Mouse (Mus musculus) embryonic stem cell, embryonic (primary cell): ENCODE data around the gene Cep131.

ENCODE experiments used
- CTCF ChIA-PET, 4 experiments: fragments of 300-600 bp in 2 of 4; fragments of 350-600 bp in 2 of 4; sonication (Branson Sonifier 250); formaldehyde crosslinking; loops; one replicate each; lab custom pipeline; 2022; ENCODE audit warnings: inconsistent platforms in 2 of 4; lab: Charles Lee
- POLR2A ChIA-PET, 4 experiments: fragments of 300-600 bp in 2 of 4; fragments of 350-600 bp in 2 of 4; sonication (Branson Sonifier 250); formaldehyde crosslinking; loops; one replicate each; lab custom pipeline; 2022; ENCODE audit warnings: antibody characterized with exemption in 4 of 4, inconsistent platforms in 1 of 4; lab: Charles Lee

Cep131 gene

DNA sequence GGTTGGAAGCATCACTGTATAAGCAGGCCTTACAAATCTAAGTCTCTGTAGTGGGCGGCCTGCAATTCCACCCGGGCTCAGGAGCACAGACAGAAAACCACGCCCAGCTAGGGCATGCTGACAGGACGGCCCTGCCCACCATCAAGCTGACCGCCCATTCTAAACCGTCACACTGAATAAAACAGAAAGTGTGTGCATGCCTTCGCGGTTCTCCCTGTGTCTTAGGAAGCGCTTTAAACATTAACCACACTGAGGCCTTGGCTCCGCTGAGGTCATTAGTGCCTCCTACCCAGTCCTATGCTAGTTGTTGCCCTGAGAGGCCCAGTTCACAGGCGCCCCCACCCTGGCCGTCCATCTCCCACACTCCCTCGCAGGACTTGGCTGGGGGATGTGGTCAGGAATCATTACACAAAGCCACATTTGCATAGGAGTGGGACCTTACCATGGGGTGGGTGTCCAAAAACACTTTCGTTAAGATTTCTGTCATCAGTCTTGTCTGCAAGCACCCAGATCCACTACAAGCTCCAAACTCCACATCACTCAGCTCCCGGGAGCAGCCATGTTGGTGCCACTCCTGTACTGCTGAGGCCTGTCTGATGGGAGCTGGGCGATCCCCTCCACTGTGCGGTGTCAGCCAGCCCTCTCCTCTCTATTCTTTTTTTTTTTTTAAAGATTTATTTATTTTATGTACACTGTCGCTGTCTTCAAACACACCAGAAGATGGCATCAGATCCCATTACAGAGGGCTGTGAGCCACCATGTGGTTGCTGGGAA is 58.1 kb downstream of the Cep131 start:
- ChIA-PET POLR2A (interaction anchor here (0.6 to 4.0 kb wide), 26 partner anchors 9 to 1203 kb away, joined by 3 to 22 read pairs (median 3); partner anchors contain the start of genes Baiap2 (in 3 of the 4), Ndufaf8 (in 1 of the 4), Slc38a10 (in 1 of the 4) and Tepsin (in 1 of the 4)), CTCF (interaction anchor here (0.6 to 5.6 kb wide), 18 partner anchors 12 to 354 kb away, joined by 3 to 27 read pairs (median 4); no protein-coding TSS in a partner anchor)

GRCm38 (mm10) chr11:120026941-120027340 is 59.7 kb downstream of the Cep131 start:
- CTCF ChIA-PET, result no interaction called here

DNA sequence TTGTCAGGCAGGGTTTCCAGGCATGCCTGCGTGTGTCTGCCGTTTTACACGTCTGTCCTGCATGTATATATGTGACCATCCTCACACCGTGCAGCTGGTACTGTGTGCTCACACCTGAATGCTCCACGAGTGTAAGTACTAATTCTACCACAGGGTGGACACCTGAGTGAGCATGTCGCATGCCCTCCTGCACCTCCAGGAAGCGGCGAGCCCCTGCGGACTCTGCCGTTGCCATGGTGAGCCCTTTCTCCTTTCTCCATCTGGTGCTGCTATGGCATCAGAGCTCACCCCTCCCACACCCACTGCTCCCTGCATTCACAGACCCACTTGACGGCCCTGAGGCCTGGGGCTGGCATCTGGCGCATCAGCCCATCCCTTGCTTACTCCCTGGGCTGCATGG is 63.8 kb downstream of the Cep131 start:
- ChIA-PET POLR2A (interaction anchor here in 3 of 4 experiments (0.9 to 2.4 kb wide), 4 partner anchors 10 to 80 kb away, joined by 3 to 7 read pairs (median 4); partner anchors contain the start of gene Baiap2 (in 2 of the 3)), CTCF (interaction anchor here in 3 of 4 experiments (0.5 to 1.8 kb wide), 6 partner anchors 9 to 114 kb away, joined by 3 to 7 read pairs (median 3); no protein-coding TSS in a partner anchor)

More at GRCm38 (mm10) chr11:120026941-120027340, 59.7 kb downstream of the Cep131 start:
- POLR2A ChIA-PET, result interaction anchor here in 3 of 4 experiments (0.7 to 4.0 kb wide), 5 partner anchors 9 to 545 kb away, joined by 3 to 22 read pairs (median 3); partner anchors contain the start of genes Baiap2 (in 1 of the 3), Ndufaf8 (in 1 of the 3) and Tepsin (in 1 of the 3)

DNA sequence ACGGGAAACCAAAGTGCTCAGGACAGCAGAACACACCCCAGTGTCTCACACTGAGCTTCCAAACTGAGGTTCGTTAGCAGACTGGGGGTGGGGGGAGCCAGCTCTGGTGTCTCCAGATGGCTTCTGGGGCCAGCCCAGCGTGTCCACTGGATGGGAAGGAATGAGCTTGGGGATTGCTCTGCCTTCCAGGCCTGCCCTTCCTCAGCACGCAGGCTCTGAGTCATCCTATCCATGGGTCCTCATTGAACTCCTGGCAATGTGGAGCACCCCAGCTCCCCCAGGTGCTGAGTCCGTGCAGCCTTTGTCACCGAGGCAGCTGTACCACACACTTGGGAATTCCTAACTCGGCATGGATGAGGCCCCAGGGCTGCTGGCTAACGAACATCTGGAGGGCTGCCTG is 64.4 kb downstream of the Cep131 start:
- ChIA-PET CTCF (interaction anchor here in 3 of 4 experiments (0.9 to 1.8 kb wide), 9 partner anchors 9 to 286 kb away, joined by 3 to 7 read pairs (median 3); partner anchors contain the start of gene Baiap2 (in 1 of the 3)), POLR2A (interaction anchor here in 2 of 4 experiments (0.7 to 2.4 kb wide), 4 partner anchors 9 to 80 kb away, joined by 3 to 7 read pairs (median 4); partner anchors contain the start of gene Baiap2 (in 1 of the 2))

- CTCF ChIA-PET, result interaction anchor here in 2 of 4 experiments (1.1 to 1.3 kb wide), 3 partner anchors 8 to 79 kb away, joined by 3 to 6 read pairs (median 3); partner anchors contain the start of gene Baiap2 (in 1 of the 2)
- POLR2A ChIA-PET, result interaction anchor here in 2 of 4 experiments (1.0 to 2.4 kb wide), 2 partner anchors 8 kb away, joined by 3 to 7 read pairs; no protein-coding TSS in a partner anchor
These were observed 65.3 kb downstream of the Cep131 start for GRCm38 (mm10) chr11:120021367-120021766.

DNA sequence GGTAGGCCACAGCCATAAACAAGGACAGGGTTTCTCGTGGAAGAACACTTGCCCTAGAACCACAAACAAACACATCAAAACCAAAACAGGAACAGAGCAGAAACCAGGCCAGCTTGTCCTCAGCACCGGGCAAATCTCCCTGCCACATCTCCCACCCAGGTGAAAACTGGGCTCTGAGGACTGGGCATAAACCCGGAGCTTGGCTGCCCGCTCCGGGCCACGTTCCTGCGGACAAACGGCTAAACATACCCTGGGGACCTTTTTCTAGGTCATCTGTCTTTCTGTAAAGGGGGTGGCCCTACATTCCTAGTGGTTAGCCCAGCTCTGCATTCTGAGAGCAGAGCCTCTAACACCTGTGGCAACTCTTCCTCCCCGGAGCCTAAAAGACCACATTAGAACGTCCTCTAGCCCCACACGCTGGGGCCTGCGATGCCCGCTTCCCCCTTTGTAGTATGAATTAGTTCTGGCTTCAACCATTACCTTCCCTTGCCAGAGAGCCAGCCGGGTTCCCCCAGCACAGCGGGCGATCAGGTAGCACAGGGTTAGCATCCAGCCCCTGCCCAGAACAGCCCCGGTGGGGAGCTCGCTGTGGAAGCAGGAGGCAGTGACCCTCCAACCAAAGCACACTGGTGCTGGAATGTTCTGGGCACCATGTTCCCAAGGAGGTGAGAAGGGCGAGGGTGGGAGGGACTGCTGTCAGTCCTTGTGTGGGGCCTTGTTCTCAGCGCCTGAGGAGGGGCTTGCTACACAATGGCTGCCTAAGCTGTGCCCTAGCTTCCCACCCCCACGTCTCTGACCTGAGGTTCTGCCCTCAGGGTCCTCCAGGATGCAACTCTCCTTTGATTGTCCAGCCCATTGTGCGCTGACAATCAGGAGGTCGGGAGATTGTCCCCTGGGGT is 66.8 kb downstream of the Cep131 start:
- POLR2A ChIA-PET, result interaction anchor here in 3 of 4 experiments (0.5 to 1.4 kb wide), 5 partner anchors 9 to 815 kb away, joined by 3 to 6 read pairs (median 3); no protein-coding TSS in a partner anchor
- CTCF ChIA-PET, result interaction anchor here in 3 of 4 experiments (0.6 to 2.1 kb wide), 7 partner anchors 45 to 438 kb away, joined by 3 to 10 read pairs (median 3); partner anchors contain the start of genes Ndufaf8 (in 1 of the 3) and Tepsin (in 1 of the 3)

GRCm38 (mm10) chr11:120017011-120017410 is 69.6 kb downstream of the Cep131 start:
- POLR2A ChIA-PET, result interaction anchor here in 3 of 4 experiments (1.1 to 1.9 kb wide), 5 partner anchors 9 to 75 kb away, joined by 3 to 7 read pairs (median 5); partner anchors contain the start of gene Baiap2 (in 2 of the 3)
- CTCF ChIA-PET, result interaction anchor here in 3 of 4 experiments (0.6 to 1.6 kb wide), 3 partner anchors 11 to 764 kb away, joined by 3 to 5 read pairs (median 4); no protein-coding TSS in a partner anchor

DNA sequence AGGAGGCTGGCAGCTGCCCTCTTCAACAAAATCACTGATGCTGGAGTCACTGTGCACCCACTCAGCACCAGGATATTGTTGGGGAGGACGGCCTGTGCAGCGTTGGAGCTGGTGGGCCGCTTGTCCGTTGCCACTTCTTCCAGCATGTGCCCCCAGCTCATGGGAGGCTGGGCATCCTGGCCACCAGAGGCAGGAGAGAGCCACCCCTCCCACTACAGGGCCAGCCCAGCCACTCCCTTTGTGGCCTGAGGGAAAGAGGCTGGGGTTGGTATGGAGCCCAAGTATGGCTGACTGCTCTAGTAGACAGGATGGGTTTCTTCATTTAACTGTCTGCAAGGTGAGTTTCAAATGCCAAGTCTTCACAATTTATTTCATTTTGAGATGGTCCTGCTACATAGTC is 71.9 kb downstream of the Cep131 start:
- ChIA-PET CTCF (interaction anchor here in 2 of 4 experiments (0.6 to 1.3 kb wide), 5 partner anchors 33 to 358 kb away, joined by 3 to 9 read pairs (median 3); no protein-coding TSS in a partner anchor), POLR2A (interaction anchor here in 2 of 4 experiments (0.8 to 1.2 kb wide), 3 partner anchors 9 to 46 kb away, joined by 3 to 4 read pairs (median 3); no protein-coding TSS in a partner anchor)
